Mouse (Mus musculus) heart, embryonic 14.5 days (tissue): ENCODE data around the gene Ndufaf2. TPM values are rescaled to one million over a fixed set of nuclear protein-coding genes. Genes with fewer than 3 reads are reported as not detected.

Source experiments
- ATAC-seq: fragments of 200-750 bp; cut with Nextera tagmentation; 2 replicates; pipeline ENCODE4 v1.8.0; 2017; ENCODE audit warnings: low read depth, moderate TSS enrichment; ENCODE audit not compliant: insufficient number of reproducible peaks, insufficient read depth, low FRiP score
- H3K27ac ChIP-seq, 2 experiments: fragments of 200-500 bp in 1 of 2; fragments of 300-500 bp in 1 of 2; sonication (generic) in 1 of 2; replicated peaks in 1 of 2; 2 replicates each; pipeline ENCODE4 v1.5.1; 2012 to 2014; ENCODE audit warnings: low read depth in 2 of 2, low read length in 2 of 2, control low read depth in 1 of 2, mild to moderate bottlenecking in 1 of 2, mixed read lengths in 1 of 2; ENCODE audit not compliant: control insufficient read depth in 1 of 2, insufficient read depth in 1 of 2
- H3K27me3 ChIP-seq: fragments of 300-500 bp; sonication (generic); 2 replicates; pipeline ENCODE4 v1.6.1; 2014; ENCODE audit warnings: mild to moderate bottlenecking, low read length, control low read depth; ENCODE audit not compliant: control insufficient read depth, insufficient read depth
- H3K36me3 ChIP-seq: fragments of 300-500 bp; sonication (generic); 2 replicates; pipeline ENCODE4 v1.6.1; 2014; ENCODE audit warnings: mild to moderate bottlenecking, control low read depth, low read length, mixed read lengths; ENCODE audit not compliant: control insufficient read depth, insufficient read depth
- H3K4me1 ChIP-seq, 2 experiments: fragments of 200-500 bp in 1 of 2; fragments of 300-500 bp in 1 of 2; sonication (generic) in 1 of 2; 2 replicates each; pipeline ENCODE4 v1.6.1; 2012 to 2014; ENCODE audit warnings: low read length in 2 of 2, control low read depth in 1 of 2, mixed read lengths in 1 of 2; ENCODE audit not compliant: control insufficient read depth in 2 of 2, insufficient read depth in 2 of 2
- H3K4me2 ChIP-seq: fragments of 300-500 bp; sonication (generic); 2 replicates; pipeline ENCODE4 v1.6.1; 2014; ENCODE audit warnings: mild to moderate bottlenecking, low read length
- H3K4me3 ChIP-seq, 2 experiments: fragments of 200-500 bp in 1 of 2; fragments of 300-500 bp in 1 of 2; sonication (generic) in 1 of 2; 2 replicates each; pipeline ENCODE4 v1.5.1; 2012 to 2014; ENCODE audit warnings: low read length in 2 of 2, mild to moderate bottlenecking in 2 of 2, control low read depth in 1 of 2, low read depth in 1 of 2, moderate library complexity in 1 of 2; ENCODE audit not compliant: control insufficient read depth in 1 of 2, insufficient read depth in 1 of 2
- H3K9ac ChIP-seq: fragments of 300-500 bp; sonication (generic); 2 replicates; pipeline ENCODE4 v1.6.1; 2014; ENCODE audit warnings: mild to moderate bottlenecking, low read length
- H3K9me3 ChIP-seq: fragments of 300-500 bp; sonication (generic); 2 replicates; pipeline ENCODE4 v1.6.1; 2016; ENCODE audit warnings: low read length, control low read depth; ENCODE audit not compliant: control insufficient read depth
- WGBS: fragments of 180-500 bp; shearing (Covaris S2); extraction: QIAGEN DNeasy Blood & Tissue Kit; methylation state at CpG from one replicate; pipeline ENCODE4 v1.1.7; 2014; 5-methylcytosine and 5-hydroxymethylcytosine counted together
- polyA plus RNA-seq: library from polyadenylated mRNA; unstranded; fragments of >200 nt; fragmentation: Nextera tagmentation; extraction: Ambion mirVana; gene quantifications from 2 replicates; pipeline ENCODE4 v1.2.1, GENCODE M21; 2014

Gene Ndufaf2
- polyA plus RNA-seq, 1 experiment from 2014 or later, result 56.8 TPM

DNA sequence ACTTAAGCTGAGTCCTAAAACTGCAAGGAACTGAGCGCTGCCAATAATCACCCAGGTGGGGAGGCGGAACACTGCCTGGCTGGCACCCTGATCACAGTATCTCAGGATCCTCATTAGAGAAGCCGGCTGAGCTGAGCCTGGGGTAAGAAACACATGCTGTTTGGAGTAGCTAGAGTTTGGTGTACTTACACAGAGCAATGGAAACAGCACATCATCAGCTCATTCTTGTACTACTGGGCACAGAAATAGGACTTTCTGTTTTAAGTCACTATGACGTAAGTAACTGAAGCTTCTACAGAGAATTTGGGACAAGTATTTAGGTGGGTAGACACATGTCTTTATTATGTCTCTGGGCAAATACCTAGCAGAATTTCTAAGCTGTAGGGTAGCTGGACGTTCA lies 72.4 kb downstream of the Ndufaf2 start:
- Histone ChIP-seq H3K4me3 (no peak overlapping the region), H3K4me1 (no peaks in the 10 kb centered on the region), H3K9me3 (no peaks in the 10 kb centered on the region), H3K9ac (no peak overlapping the region), H3K27me3 (no peaks in the 10 kb centered on the region), H3K4me2 (no peak overlapping the region), H3K36me3 (no peaks in the 10 kb centered on the region), H3K27ac (no peak overlapping the region)
- ATAC-seq, result no peak
- 83% methylated on average over 5 of the region's 5 CpGs for WGBS

DNA sequence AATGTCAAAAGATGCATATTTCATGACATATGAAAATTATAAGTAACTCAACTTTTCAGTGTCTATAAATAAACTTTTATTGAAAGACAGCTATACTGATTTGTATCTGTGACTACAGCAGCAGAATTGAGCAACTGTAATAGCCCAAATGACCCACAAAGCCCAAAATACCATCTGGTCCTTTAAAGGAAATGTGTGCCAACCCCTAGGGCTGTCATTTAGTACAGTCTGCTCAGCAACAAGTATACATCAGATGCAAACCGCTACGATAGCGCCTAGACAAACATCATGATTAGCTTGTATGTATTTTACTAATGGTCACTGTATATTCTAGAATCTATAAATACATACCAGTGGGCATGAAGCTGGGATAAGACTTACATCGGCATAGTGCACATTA lies 74.3 kb downstream of the Ndufaf2 start:
- WGBS, result 97% methylated on average over 4 of the region's 4 CpGs
- no peak for ATAC-seq
- no peaks in the 10 kb centered on the region for H3K27me3 ChIP-seq
- H3K4me1 ChIP-seq, result no peaks in the 10 kb centered on the region
- no peak overlapping the region for H3K27ac ChIP-seq
- H3K4me3 ChIP-seq, result no peak overlapping the region
- H3K9me3 ChIP-seq, result no peaks in the 10 kb centered on the region
- H3K4me2 ChIP-seq, result no peak overlapping the region
- H3K36me3 ChIP-seq, result no peaks in the 10 kb centered on the region
- no peak overlapping the region for H3K9ac ChIP-seq

DNA sequence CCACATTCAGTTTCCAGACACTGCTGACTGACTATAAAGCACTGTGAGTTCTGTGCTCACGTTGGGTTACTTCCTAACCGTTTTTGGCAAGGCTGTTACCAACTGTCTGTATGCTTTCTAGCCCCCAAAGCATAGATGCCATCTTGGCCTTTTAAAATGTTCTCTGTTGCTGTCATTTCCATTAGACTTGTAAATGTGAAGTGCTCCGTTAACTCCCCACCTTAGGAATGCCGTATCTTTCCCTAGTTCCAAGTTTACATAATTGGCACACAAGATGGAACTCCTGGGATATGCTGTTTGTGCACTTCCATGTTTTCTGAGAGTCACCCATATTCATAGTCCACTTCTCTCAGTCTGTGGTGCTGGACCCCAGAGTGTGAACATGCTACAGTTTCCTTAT lies 80.5 kb downstream of the Ndufaf2 start:
- ATAC-seq, result no peak
- no peaks in the 10 kb centered on the region for H3K4me1 ChIP-seq
- WGBS, result 79% methylated on average over 4 of the region's 4 CpGs
- H3K4me3 ChIP-seq, result no peak overlapping the region
- no peaks in the 10 kb centered on the region for H3K27me3 ChIP-seq
- no peaks in the 10 kb centered on the region for H3K36me3 ChIP-seq
- no peaks in the 10 kb centered on the region for H3K9me3 ChIP-seq
- no peak overlapping the region for H3K27ac ChIP-seq
- no peak overlapping the region for H3K9ac ChIP-seq
- H3K4me2 ChIP-seq, result no peak overlapping the region

DNA sequence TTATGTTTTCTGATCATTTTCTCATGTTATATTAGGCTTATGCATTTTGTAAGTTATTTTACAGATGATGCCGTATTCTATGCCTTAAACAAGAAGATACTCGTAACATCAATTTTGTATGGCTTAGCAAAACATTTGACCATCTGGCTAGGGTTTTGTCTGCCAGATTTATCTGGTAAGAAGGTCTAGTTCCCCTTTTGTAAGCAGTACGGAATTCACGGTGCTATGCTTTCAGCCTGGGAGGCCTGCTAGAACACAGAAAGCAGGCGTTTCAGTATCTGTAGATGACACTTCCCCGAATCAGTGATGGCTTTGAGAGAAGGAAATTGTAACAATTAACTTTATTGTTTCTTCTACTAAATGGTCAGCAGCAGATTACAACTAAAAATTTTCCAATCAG lies 80.9 kb downstream of the Ndufaf2 start:
- Histone ChIP-seq H3K36me3 (no peaks in the 10 kb centered on the region), H3K9ac (no peak overlapping the region), H3K27ac (no peak overlapping the region), H3K9me3 (no peaks in the 10 kb centered on the region), H3K4me1 (no peaks in the 10 kb centered on the region), H3K4me2 (no peak overlapping the region), H3K27me3 (no peaks in the 10 kb centered on the region), H3K4me3 (no peak overlapping the region)
- ATAC-seq, result no peak
- WGBS, result 76% methylated on average over 6 of the region's 6 CpGs

DNA sequence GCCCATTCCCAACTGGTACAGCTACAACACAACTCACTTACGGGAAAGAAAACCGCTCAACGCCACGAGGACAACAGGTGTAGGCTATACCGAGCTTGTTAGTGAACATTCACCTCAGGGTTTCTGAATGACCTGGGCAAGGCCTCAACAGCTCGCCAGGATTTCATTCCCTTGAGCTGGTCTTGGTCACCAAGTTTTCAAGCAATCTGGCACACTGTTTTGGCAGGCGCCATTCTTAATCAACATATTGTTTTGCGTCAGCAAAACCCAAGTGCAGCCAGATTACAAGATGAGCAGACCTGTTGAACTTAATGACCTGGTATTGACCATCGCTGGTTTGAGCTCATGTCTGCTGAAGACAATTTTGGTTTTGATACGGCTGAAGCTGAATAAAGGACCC lies 88.3 kb downstream of the Ndufaf2 start:
- 92% methylated on average over 10 of the region's 10 CpGs for WGBS
- H3K27ac ChIP-seq, result no peak overlapping the region
- no peaks in the 10 kb centered on the region for H3K36me3 ChIP-seq
- H3K9me3 ChIP-seq, result no peaks in the 10 kb centered on the region
- no peak overlapping the region for H3K4me3 ChIP-seq
- no peak overlapping the region for H3K9ac ChIP-seq
- no peak overlapping the region for H3K4me2 ChIP-seq
- H3K4me1 ChIP-seq, result no peaks in the 10 kb centered on the region
- no peak for ATAC-seq
- no peaks in the 10 kb centered on the region for H3K27me3 ChIP-seq

DNA sequence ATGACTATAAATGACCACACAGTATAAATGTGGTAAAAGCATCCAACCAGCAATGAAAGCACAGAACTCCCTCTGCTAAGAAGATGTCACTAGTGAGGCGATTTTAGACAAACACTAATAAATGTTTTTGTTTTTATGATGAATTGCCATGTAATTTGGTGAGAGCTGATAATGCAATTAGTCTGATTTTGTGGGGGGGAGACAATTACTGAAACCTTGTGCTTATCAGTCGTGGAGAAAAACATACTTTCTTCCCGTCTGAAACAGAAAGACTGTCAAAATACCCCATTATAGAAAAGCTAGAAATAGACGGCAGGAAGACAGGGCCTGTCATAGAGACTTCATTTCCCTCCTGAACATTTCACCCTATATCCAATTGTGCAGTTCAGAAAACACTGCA lies 89.3 kb downstream of the Ndufaf2 start:
- ATAC-seq, result no peak
- no peak overlapping the region for H3K4me3 ChIP-seq
- no peak overlapping the region for H3K4me2 ChIP-seq
- H3K27ac ChIP-seq, result no peak overlapping the region
- no peaks in the 10 kb centered on the region for H3K4me1 ChIP-seq
- H3K9ac ChIP-seq, result no peak overlapping the region
- 63% methylated on average over 4 of the region's 4 CpGs for WGBS
- H3K9me3 ChIP-seq, result no peaks in the 10 kb centered on the region
- no peaks in the 10 kb centered on the region for H3K27me3 ChIP-seq
- H3K36me3 ChIP-seq, result no peaks in the 10 kb centered on the region

DNA sequence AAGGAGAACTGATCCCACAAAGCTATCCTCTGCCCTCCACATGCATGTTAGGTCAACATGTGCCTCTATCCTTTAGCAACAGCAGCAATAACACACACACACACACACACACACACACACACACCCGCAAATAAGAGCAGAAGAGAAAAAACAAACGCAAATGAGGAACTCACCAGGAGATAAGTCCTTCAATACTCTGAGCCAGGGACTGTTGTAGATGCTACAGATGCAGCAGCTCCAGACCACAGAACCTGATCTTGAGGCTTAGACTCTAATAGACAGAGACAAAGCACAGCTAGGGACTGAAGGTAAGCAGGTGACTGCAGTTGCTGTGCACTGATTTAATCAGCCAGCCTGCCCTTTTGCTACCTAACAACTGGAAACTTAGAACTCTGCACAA lies 92.4 kb downstream of the Ndufaf2 start:
- no peak for ATAC-seq
- no peaks in the 10 kb centered on the region for H3K4me1 ChIP-seq
- H3K27me3 ChIP-seq, result no peaks in the 10 kb centered on the region
- H3K9me3 ChIP-seq, result no peaks in the 10 kb centered on the region
- no peak overlapping the region for H3K27ac ChIP-seq
- 62% methylated on average over 2 of the region's 2 CpGs for WGBS
- no peak overlapping the region for H3K4me3 ChIP-seq
- no peak overlapping the region for H3K4me2 ChIP-seq
- H3K9ac ChIP-seq, result no peak overlapping the region
- no peaks in the 10 kb centered on the region for H3K36me3 ChIP-seq

DNA sequence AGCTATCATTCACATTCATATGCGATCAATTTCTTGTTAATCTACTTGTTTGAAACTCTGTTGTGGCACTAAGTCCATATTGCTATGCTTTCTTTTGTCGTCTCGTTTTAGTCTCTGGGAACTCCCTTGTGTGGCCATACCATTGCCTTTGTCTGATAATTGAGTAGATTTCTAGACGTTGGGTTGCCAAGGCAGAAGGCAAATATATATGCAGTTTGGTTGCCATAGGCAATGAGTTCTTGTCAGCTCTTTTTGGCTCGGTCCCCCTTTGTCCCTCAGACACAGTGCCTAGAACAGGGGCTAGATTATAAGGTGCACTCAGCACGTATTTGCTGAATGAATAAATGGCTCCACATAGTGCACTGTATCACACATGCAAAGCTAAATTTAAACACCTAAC lies 94.1 kb downstream of the Ndufaf2 start:
- WGBS, result 85% methylated on average over 6 of the region's 6 CpGs
- H3K4me1 ChIP-seq, result no peaks in the 10 kb centered on the region
- no peaks in the 10 kb centered on the region for H3K9me3 ChIP-seq
- no peak overlapping the region for H3K9ac ChIP-seq
- H3K36me3 ChIP-seq, result no peaks in the 10 kb centered on the region
- H3K4me2 ChIP-seq, result no peak overlapping the region
- no peak overlapping the region for H3K27ac ChIP-seq
- no peak overlapping the region for H3K4me3 ChIP-seq
- no peak for ATAC-seq
- H3K27me3 ChIP-seq, result no peaks in the 10 kb centered on the region
